Mouse (Mus musculus): ENCODE data around the gene Carmil1. TPM values are rescaled to one million over a fixed set of nuclear protein-coding genes. Genes with fewer than 3 reads are reported as not detected.

The Carmil1 gene
- total and polyA plus RNA-seq, 3 experiments, result 0.15 to 1.2 TPM; not detected in 1

DNA sequence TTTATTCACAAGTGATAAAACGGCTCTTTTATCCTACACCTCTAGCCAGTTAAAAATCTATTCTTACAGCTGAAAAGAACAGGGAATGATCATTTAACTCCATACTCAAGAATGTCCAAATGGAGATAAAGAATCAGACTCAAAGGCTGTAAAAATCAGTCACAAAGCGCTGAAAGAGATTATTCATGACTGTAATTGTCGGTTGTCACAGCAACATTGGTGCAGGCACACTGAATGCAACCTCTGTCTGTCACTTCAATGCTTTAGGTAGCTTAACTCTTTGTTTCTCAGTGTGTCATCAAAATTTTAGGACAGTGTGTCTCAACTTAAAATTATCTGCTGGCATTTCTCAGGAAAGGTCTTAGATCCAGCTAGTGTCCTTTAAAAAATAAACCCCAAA is 235.3 kb downstream of the Carmil1 start:
- no peak for DNase-seq (ENCODE audit: low read depth, low spot score)
- Histone ChIP-seq H3K36me3 (ENCODE audit: control insufficient read depth in 1 of 2, insufficient read depth in 2 of 2, low read length in 2 of 2) (no peaks in the 10 kb centered on the region), H3K79me2 (ENCODE audit: control insufficient read depth, insufficient read depth, low read length, poor library complexity) (no peaks in the 10 kb centered on the region), H3K27ac (ENCODE audit: control insufficient read depth, low read depth, low read length) (no peak overlapping the region), H3K4me1 (ENCODE audit: control insufficient read depth in 1 of 2, insufficient read depth in 2 of 2, low read length in 2 of 2) (no peaks in the 10 kb centered on the region), H3K27me3 (ENCODE audit: control insufficient read depth in 1 of 2, insufficient read depth in 2 of 2, low read length in 2 of 2) (peaks cover 2% of the 10 kb centered on the region in 2 experiments; a peak in 2 of 4 replicates), H3K4me3 (ENCODE audit: control insufficient read depth in 1 of 2, insufficient read depth in 1 of 2, low read depth in 2 of 2, low read length in 2 of 2) (no peak overlapping the region), H3K9ac (ENCODE audit: control insufficient read depth, low read depth, low read length, poor library complexity, severe bottlenecking) (no peak overlapping the region), H3K9me3 (replicated peaks; ENCODE audit: insufficient read depth, low read length) (no peaks in the 10 kb centered on the region)
- TF ChIP-seq EP300 (IDR thresholded peaks at IDR 0.05; ENCODE audit: low read depth in 1 of 2, low read length in 2 of 2) (no peak), RAD21 (IDR thresholded peaks at IDR 0.05; ENCODE audit: low read depth, low read length) (no peak), CHD2 (IDR thresholded peaks at IDR 0.05; ENCODE audit: low read length) (no peak), MXI1 (IDR thresholded peaks at IDR 0.05; ENCODE audit: low read depth, low read length) (no peak), USF1 (IDR thresholded peaks at IDR 0.05; ENCODE audit: low read depth, low read length) (no peak), NELFE (IDR thresholded peaks at IDR 0.05; ENCODE audit: low read depth, low read length) (no peak), ZNF384 (IDR thresholded peaks at IDR 0.05; ENCODE audit: low read depth, low read length) (no peak), TBP (IDR thresholded peaks at IDR 0.05; ENCODE audit: low read depth, low read length) (no peak), TCF12 (IDR thresholded peaks at IDR 0.05; ENCODE audit: low read depth, low read length) (no peak), MYC (IDR thresholded peaks at IDR 0.05; ENCODE audit: low read depth, low read length) (no peak), BHLHE40 (IDR thresholded peaks at IDR 0.05; ENCODE audit: borderline replicate concordance, low read depth, low read length) (no peak), ZMIZ1 (IDR thresholded peaks at IDR 0.05; ENCODE audit: low read depth, low read length) (no peak), ZC3H11A (IDR thresholded peaks at IDR 0.05; ENCODE audit: low read depth, low read length) (no peak), MAFK (IDR thresholded peaks at IDR 0.05; ENCODE audit: borderline replicate concordance, low read depth, low read length) (no peak)

DNA sequence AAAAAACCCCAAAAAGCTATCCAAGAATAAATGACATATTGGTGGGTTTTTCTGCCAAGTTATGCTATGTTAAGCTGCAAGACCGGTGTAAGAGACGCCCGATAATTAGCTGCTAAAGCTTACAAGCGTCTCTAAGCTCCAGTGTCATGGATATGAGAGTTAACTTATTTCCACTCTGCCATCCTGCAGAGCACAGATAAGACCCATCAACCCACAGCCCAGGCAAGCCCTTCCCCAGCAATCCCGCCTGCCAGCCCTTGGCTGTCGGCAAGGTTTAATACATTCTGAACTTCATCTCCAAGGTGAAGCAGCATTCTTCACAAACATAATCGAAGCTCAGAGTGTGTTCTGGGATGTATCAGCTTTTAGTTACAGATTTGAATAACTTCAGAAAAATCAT is 240.4 kb downstream of the Carmil1 start:
- H3K9ac ChIP-seq (ENCODE audit: control insufficient read depth, low read depth, low read length, poor library complexity, severe bottlenecking), result no peak overlapping the region
- no peaks in the 10 kb centered on the region for H3K4me1 ChIP-seq (ENCODE audit: control insufficient read depth in 1 of 2, insufficient read depth in 2 of 2, low read length in 2 of 2)
- H3K27me3 ChIP-seq (ENCODE audit: control insufficient read depth in 1 of 2, insufficient read depth in 2 of 2, low read length in 2 of 2), result peaks cover 4% of the 10 kb centered on the region in 2 experiments; a peak in 3 of 4 replicates
- H3K36me3 ChIP-seq (ENCODE audit: control insufficient read depth in 1 of 2, insufficient read depth in 2 of 2, low read length in 2 of 2), result no peaks in the 10 kb centered on the region
- H3K27ac ChIP-seq (ENCODE audit: control insufficient read depth, low read depth, low read length), result no peak overlapping the region
- DNase-seq (ENCODE audit: low read depth, low spot score), result peak; percentile 46
- no peaks in the 10 kb centered on the region for H3K79me2 ChIP-seq (ENCODE audit: control insufficient read depth, insufficient read depth, low read length, poor library complexity)
- H3K4me3 ChIP-seq (ENCODE audit: control insufficient read depth in 1 of 2, insufficient read depth in 1 of 2, low read depth in 2 of 2, low read length in 2 of 2), result no peak overlapping the region
- TF ChIP-seq SMC3 (IDR thresholded peaks at IDR 0.05; ENCODE audit: low read depth, low read length), result no peak
- no peak for TF ChIP-seq RAD21 (IDR thresholded peaks at IDR 0.05; ENCODE audit: low read depth, low read length)
- 0 out of 4 replicates have a peak, but pooled peaks of 1 of the 2 experiments have one; percentile 15 for TF ChIP-seq EP300 (IDR thresholded peaks at IDR 0.05; ENCODE audit: low read depth in 1 of 2, low read length in 2 of 2)
- TF ChIP-seq E2F4 (IDR thresholded peaks at IDR 0.05; ENCODE audit: borderline replicate concordance, low read depth, low read length), result no peak
- peak; percentile 60 for TF ChIP-seq TAL1 (IDR thresholded peaks at IDR 0.05; ENCODE audit: low read length)
- peak; percentile 16; the same call in 1 of the 2 replicates for TF ChIP-seq GATA1 (IDR thresholded peaks at IDR 0.05; ENCODE audit: low read depth, low read length)
- TF ChIP-seq POLR2A (IDR thresholded peaks at IDR 0.05; ENCODE audit: control insufficient read depth in 1 of 2, insufficient read depth in 1 of 2, low read depth in 1 of 2, low read length in 2 of 2, poor library complexity in 1 of 2), result no peak
- no peak for TF ChIP-seq JUND (IDR thresholded peaks at IDR 0.05; ENCODE audit: low read depth, low read length)
- TF ChIP-seq UBTF (IDR thresholded peaks at IDR 0.05; ENCODE audit: borderline replicate concordance, insufficient read depth, low read depth, low read length), result no peak
- no peak for TF ChIP-seq MYB (IDR thresholded peaks at IDR 0.05; ENCODE audit: low read depth, low read length)
- H3K9me3 ChIP-seq (replicated peaks; ENCODE audit: insufficient read depth, low read length), result no peaks in the 10 kb centered on the region

Data from MEL (cell line).